Mouse (Mus musculus) T-cell, adult 2 months (primary cell): ENCODE results near the gene Nsmce1.

Source experiments
- DNase-seq: peaks from one replicate; pipeline ENCODE4 v3.0.0; 2022; ENCODE audit warnings: low spot score

The Nsmce1 gene

GRCm38 (mm10) chr7:125489636-125490035, 1.8 kb downstream of the Nsmce1 start:
- no peak for DNase-seq

GRCm38 (mm10) chr7:125488706-125489105, 2.7 kb downstream of the Nsmce1 start:
- DNase-seq, result peak; percentile 88

- peak; percentile 61 for DNase-seq
These were observed 4.3 kb downstream of the Nsmce1 start for GRCm38 (mm10) chr7:125487126-125487525.

GRCm38 (mm10) chr7:125486121-125486630, 5.2 kb downstream of the Nsmce1 start:
- no peak for DNase-seq

- DNase-seq, result no peak
These were observed 6.6 kb downstream of the Nsmce1 start for GRCm38 (mm10) chr7:125484791-125485190.

- no peak for DNase-seq
These were observed 8.5 kb downstream of the Nsmce1 start for GRCm38 (mm10) chr7:125482886-125483285.

- no peak for DNase-seq
These were observed 9.1 kb downstream of the Nsmce1 start for GRCm38 (mm10) chr7:125482339-125482738.

GRCm38 (mm10) chr7:125480518-125480917, 10.9 kb downstream of the Nsmce1 start:
- DNase-seq, result no peak

GRCm38 (mm10) chr7:125478391-125478984, 12.9 kb downstream of the Nsmce1 start:
- DNase-seq, result no peak

GRCm38 (mm10) chr7:125475601-125476251, 15.7 kb downstream of the Nsmce1 start:
- no peak for DNase-seq

- DNase-seq, result no peak
These were observed 16.9 kb downstream of the Nsmce1 start for GRCm38 (mm10) chr7:125474535-125474934.

- DNase-seq, result peak; percentile 85
These were observed 19.2 kb downstream of the Nsmce1 start for GRCm38 (mm10) chr7:125471991-125472741.

GRCm38 (mm10) chr7:125470901-125471300, 20.5 kb downstream of the Nsmce1 start:
- no peak for DNase-seq

- DNase-seq, result peak; percentile 68
These were observed 21.5 kb downstream of the Nsmce1 start for GRCm38 (mm10) chr7:125469937-125470336.

GRCm38 (mm10) chr7:125462200-125462599, 29.2 kb downstream of the Nsmce1 start:
- DNase-seq, result no peak

GRCm38 (mm10) chr7:125453671-125454070, 37.7 kb downstream of the Nsmce1 start:
- no peak for DNase-seq

GRCm38 (mm10) chr7:125451078-125451477, 40.3 kb downstream of the Nsmce1 start:
- DNase-seq, result no peak

GRCm38 (mm10) chr7:125450678-125451077, 40.7 kb downstream of the Nsmce1 start:
- no peak for DNase-seq

GRCm38 (mm10) chr7:125444464-125445401, 46.7 kb downstream of the Nsmce1 start, which contains the start of gene Kdm8:
TSS of gene Kdm8 (plus strand) at chr7:125444676.
- peak; percentile 92 for DNase-seq

GRCm38 (mm10) chr7:125444076-125444463, 47.3 kb downstream of the Nsmce1 start:
- no peak for DNase-seq

- no peak for DNase-seq
These were observed 49.1 kb downstream of the Nsmce1 start for GRCm38 (mm10) chr7:125442323-125442722.
